Mouse (Mus musculus): ENCODE results near the gene Rae1.

Gene Rae1

DNA sequence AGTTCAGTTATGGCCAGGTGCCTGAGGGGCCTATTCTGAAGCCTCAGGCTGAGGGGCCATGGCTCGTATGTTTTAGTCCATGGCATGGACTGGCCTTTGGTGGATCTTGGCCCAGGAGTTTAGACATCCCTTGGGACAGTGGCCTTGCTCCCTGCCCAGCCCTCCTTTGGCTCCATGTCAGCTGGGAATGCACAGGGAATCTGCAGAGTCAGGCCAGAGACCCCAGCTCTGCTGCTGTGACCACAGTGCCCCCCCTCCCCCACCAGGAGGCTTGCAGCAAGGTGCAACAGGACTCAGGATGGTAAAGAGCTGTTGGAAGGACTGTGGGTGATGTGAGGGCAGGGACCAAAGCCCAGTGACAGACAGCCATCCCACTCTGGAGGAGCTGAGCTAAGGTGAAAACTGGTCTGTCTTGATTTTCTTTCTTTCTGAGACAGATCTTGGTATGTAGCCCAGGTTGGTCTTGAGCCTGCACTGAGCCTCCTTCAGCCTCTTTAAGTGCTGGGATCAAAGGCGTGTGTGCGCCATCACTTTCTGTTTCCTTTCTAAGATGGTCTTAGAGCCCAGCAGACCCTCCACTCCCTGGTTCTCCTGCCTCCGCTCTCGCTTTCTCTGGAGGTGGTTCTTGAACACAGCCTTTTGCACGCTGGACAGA, 27.4 kb downstream of the Rae1 start:
- no peak for DNase-seq (ENCODE audit: low read depth, low spot score)

DNA sequence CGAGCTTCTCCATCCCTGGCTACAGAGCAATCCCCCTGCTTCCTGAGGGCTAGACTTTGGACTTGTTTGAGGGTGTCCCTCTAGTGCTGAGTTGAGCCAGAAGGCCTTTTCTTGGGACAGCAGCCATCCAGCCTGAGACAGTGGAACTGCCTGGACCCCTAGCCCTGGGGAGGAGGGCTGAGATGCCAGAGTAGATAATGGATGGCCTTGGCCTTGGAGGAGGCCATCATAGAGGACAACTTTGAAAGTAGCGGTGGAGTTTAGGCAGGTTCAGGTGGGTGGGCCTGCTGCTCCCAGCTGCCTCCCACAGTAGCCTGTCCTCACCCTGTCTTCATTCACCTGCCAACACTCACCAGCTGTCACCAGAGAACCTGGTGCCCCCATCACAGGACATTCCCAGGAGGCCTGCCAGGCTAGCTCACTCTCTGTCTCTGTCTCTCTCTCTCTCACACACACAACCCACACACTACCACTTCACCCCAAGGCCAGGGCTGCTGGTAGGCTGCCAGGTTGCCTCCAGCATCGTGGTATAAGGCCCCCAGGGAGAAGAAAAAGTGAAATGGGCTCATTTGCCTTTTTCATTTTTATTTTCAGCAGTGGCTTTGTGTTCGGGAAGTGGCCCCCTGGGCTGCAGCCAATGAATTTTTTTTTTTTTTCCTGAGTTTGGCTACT, 28.0 kb downstream of the Rae1 start:
- no peak for DNase-seq (ENCODE audit: low read depth, low spot score)

DNA sequence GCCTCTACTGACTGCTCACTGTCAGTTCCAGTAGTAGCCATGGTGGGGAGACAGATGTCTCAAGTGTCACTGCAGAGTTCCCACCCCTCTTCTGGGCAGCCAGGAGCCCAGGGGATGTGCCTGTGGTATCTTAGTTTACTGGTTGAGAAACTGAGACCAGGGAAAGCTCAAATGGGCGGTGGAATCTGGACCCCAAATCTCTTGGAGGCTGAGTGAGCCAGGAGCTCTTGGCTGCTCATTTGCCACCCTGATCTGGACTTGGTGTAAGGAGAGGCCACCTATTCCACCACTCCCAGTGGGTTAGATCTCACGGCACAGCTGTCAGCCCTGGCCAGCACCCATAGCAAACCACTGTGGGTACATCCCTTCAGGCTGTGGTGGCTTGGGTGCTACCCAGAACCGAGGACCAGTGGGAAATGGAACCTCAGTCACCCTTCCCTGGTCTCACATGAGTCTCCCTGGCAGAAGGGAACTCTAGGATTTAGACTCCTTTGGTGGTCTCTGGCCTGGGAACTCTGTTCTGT, 28.7 kb downstream of the Rae1 start:
- no peak for DNase-seq (ENCODE audit: low read depth, low spot score)

DNA sequence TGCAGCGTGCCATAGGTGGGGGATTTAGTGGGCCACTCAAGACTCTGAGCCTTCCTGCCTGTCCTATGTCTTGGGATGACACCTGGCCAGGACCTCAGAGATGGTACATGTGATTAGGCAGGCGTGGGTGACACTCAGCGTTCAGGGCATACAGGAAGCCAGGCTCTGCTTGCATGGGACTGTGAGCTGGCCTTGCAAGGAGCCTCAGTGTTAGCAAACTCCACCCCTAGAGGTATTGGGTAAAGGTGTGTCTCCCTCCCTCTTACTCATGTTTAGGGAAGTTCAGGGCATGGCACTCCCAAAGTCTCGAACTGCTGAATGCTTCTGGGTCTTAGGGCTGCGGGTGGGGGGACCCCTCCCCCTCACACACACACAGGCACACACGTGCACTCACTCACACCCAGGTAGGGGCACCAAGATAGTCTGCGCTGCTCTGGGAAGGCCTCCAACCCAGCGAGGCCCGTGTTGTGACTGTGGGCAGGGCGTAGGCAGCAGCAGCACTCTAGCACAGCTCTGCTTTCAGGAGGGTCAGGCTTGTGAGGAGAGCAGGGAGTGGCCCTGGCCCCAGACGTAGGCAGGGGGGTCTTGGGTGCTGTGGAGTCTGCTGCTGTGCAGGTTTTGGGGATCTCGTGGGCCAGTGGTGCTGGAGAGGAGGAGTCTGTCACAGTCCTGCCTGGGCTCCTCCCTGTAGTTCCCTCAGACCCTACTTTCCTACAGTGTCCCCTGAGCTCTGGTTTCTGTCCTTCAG, 30.8 kb downstream of the Rae1 start:
- no peak for DNase-seq (ENCODE audit: low read depth, low spot score)

- no peak for DNase-seq (ENCODE audit: low read depth, low spot score)
Measured at GRCm38 (mm10) chr2:173033531-173033930, 33.6 kb downstream of the Rae1 start.

GRCm38 (mm10) chr2:173034998-173035397, 35.1 kb downstream of the Rae1 start:
- no peak for DNase-seq (ENCODE audit: low read depth, low spot score)

GRCm38 (mm10) chr2:173035653-173036052, 35.7 kb downstream of the Rae1 start:
- DNase-seq (ENCODE audit: low read depth, low spot score) = no peak

DNA sequence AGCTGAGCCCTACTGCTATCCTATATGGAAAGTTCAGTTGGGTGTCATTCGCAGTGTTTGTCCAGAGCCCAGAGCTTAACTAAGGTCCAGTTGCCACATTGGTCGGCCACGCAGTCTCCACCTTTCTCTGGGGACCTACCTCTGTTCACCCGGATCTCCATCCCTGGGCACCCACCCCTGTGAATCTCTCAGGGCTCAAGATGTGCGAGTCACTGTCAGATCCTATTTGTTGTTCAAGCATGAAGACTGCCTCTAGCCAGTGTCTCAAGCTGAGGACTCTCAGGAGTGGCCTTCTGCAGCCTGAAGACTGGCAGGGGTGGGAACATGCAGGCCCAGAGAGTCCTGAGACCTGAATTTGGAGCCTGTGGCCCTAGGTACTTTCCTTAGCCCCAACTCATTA, 36.1 kb downstream of the Rae1 start:
- no peak for DNase-seq (ENCODE audit: low read depth, low spot score)

GRCm38 (mm10) chr2:173036611-173037010, 36.7 kb downstream of the Rae1 start:
- DNase-seq (ENCODE audit: low read depth, low spot score) = no peak

GRCm38 (mm10) chr2:173037347-173037746, 37.4 kb downstream of the Rae1 start:
- no peak for DNase-seq (ENCODE audit: low read depth, low spot score)

DNA sequence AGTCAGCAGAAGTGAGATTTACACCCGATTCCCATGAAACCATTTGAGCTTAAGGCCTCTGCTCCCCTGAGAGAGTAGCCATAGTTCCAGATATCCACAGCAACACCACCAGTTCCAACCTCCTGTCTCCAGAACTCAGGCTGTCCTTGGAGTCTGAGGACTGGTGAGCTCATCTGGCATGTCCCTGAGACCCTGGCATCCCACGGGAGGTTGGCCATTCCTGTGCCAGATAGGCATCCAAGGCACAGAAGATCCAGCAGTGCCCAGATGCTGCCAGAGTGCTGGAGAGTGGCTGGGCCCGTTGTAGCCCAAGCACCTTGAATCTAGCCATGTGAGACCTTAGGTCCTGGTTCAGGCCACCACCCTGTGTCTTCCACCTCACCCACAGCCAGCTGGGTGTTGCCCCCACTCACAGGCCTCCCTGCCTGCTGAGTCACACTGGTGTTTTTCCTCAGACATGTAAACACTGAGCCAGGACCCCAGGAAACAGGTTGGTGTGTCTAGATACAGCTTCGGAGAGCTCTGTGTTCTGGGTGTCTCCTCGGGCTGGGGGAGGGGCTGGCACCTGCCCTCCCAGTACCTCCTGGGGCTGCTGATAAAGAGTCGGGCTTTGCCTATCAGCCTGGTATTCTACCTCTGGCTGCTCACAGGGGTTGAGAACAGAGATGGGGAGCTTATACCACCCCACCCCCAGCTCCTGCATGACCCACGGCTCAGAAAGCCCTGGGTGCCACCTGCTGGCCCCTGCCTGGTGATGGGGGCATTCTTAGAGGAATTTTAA, 38.1 kb downstream of the Rae1 start:
- DNase-seq (ENCODE audit: low read depth, low spot score) = no peak

- DNase-seq (ENCODE audit: low read depth, low spot score) = no peak
Measured at GRCm38 (mm10) chr2:173039041-173039440, 39.1 kb downstream of the Rae1 start.

DNA sequence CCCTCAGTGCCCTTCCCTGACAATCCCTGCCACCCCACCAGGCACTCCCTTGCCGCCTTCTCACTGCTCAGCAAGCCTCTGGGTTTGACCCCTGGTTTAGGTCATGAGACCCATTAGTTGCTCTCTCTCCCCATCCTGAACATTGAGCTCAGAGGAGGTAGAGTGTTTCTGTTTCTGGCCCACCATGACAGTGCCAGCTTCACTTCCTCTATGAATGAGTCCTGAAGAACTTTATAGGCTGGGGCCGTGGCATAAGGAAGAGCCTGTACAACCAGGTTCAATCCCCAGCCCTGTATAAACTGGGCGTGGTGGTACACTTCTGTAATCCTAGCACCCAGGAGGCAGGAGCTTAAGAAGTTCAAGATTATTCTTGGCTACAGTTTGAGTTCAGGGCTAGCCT, 40.9 kb downstream of the Rae1 start:
- no peak for DNase-seq (ENCODE audit: low read depth, low spot score)

DNA sequence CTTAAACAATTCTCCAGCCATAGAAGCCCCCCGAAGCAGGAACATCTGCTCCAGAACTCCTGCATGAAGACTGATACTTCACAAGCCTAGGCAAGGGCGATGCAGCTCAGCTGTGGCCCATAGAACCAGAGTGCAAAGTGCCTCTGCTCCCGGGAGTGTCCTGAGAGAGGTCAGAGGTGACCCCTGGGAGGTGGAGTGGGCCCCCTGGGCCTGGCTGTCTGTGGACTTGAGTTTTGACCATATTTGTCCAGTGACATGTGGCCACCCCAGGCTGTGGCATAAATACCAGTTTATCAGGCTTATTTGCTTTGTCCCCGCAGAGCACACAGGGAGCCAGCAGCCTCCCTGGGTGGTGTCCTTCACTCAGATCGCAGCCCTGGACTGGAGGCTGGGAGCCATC, 41.3 kb downstream of the Rae1 start:
- no peak for DNase-seq (ENCODE audit: low read depth, low spot score)

DNA sequence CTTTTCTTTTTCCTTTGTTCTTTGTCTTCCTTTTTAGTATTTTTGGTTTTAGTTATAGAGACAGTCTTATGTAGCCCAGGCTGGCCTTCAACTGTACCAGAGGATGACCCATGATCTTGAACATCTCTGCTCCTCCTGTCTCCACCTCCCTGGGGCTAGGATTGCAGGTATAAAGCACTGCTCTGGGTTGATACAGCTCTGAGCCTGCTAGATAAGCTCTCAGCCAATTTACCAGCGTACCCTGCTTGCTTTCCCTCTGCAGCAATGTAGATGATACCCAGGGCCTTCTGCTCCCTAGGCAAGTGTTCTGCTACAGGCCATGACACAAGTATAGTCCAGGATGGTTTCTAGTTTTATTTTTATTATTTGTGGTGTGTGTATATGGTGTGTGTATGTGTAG, 42.0 kb downstream of the Rae1 start:
- DNase-seq (ENCODE audit: low read depth, low spot score) = no peak

GRCm38 (mm10) chr2:173042504-173043162, 42.7 kb downstream of the Rae1 start:
- DNase-seq (ENCODE audit: low read depth, low spot score) = no peak

DNA sequence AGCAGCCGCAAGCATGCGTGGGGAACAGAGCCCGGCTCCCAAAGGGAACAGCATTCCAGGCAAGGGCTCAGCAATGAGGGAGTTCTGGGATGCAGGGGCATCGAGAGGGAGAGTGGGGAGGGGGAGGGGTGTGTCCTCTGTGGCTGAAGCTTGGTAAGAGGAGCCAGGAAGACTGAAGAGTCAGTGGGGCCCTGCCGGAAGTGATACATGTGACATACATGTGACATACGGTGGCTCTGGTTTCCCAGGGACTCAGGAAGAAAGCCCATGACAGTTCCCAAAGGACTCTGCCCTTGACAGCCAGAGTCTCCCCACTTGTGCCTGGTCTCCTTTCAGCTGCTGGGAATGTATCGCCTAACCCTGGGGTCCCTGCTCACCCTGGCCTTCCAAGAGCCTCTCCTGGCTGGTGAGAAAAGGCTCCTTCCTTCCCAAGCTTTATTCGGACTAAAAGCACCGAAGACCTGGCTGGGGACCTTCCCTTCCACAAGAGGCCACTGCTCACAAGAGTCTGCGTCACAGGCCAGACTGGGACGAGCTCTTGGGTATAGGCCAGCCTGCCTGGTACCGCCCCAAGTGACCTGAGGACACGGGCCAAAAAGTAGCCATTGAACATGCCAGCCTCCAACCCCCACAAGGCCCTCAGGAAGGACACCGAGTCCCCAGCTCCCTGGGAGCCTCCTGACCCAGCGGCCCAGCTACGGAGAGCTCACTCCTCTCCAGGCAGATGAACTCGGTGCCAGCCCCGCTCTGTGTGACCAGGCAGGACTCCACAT, 44.5 kb downstream of the Rae1 start:
- no peak for DNase-seq (ENCODE audit: low read depth, low spot score)

GRCm38 (mm10) chr2:173046582-173047297, 46.8 kb downstream of the Rae1 start:
- DNase-seq (ENCODE audit: low read depth, low spot score) = no peak

- no peak for DNase-seq (ENCODE audit: low read depth, low spot score)
Measured at GRCm38 (mm10) chr2:173047471-173047870, 47.6 kb downstream of the Rae1 start.
